Comparison of ENCODE assay signal across 15 mouse cellular contexts in genomic region chr4:107249471-107249870, GRCm38 (mm10). TPM values are rescaled to one million over a fixed set of nuclear protein-coding genes. Genes with fewer than 3 reads are reported as not detected.
DNase-seq lines count a peak whose midpoint lies in the region; ATAC-seq lines count a peak whose summit lies in the region.
"Had no signal": no experiment of that assay in that cellular context is flagged by ENCODE, and none has a peak within 500 bp of the region (broad histone marks: within the 10 kb centered on the region; RNA-seq: fewer than 3 reads in every experiment).

No protein-coding gene starts in this region.

- no peak for ATAC-seq in heart, embryonic 15.5 days (replicated peaks; ENCODE audit: insufficient number of reproducible peaks, insufficient read depth, low FRiP score, low read depth)

- no peaks in the 10 kb centered on the region for H3K36me3 ChIP-seq in heart, embryonic 15.5 days

- H3K4me2 ChIP-seq in heart, embryonic 15.5 days: no peak overlapping the region

- peak; percentile 14 for DNase-seq in cerebellum, adult 11-12 months
- DNase-seq in cerebellum, adult 9-10 months: no peak
- no peak for DNase-seq in heart, postnatal 10 days
- peak; percentile 47 to 55 for DNase-seq in right cerebral cortex, postnatal 10 days (ENCODE audit: low spot score in 2 of 2)
- no peak for DNase-seq in right cerebral cortex, postnatal 14 days
- no peak for DNase-seq in spleen, postnatal 10 days (ENCODE audit: low spot score in 2 of 2)
- no peak for DNase-seq in ovary, adult 18-20 months (ENCODE audit: low spot score)
- DNase-seq: adrenal gland, postnatal 10 days; cerebellum, postnatal 25 days had no signal

- H3K9me3 ChIP-seq in heart, embryonic 15.5 days (replicated peaks): no peaks in the 10 kb centered on the region

- WGBS in heart, embryonic 15.5 days: 24% methylated on average over 2 of the region's 2 CpGs

- no peak overlapping the region for H3K4me3 ChIP-seq in heart, embryonic 15.5 days

- no peak overlapping the region for H3K9ac ChIP-seq in heart, embryonic 15.5 days

- no peaks in the 10 kb centered on the region for H3K27me3 ChIP-seq in heart, embryonic 15.5 days

- H3K27ac ChIP-seq in heart, embryonic 15.5 days: 0 out of 2 replicates have a peak overlapping the region, but pooled peaks have one; percentile 32

- intact Hi-C loops in heart, postnatal 10 days (cut with DNase I): no loop called here

- peaks cover 67% of the 10 kb centered on the region for H3K4me1 ChIP-seq in heart, embryonic 15.5 days (replicated peaks)

RNA-seq across cellular contexts. Expression of gene Lrrc42, which starts 3.9 kb away (rescaled TPM):
- polyA plus RNA-seq in heart, embryonic 15.5 days (2015; fragmentation: Nextera tagmentation; extraction: Ambion mirVana): 38.8 and 50.1 TPM in 2 replicates
- total RNA-seq in heart, postnatal 10 days (2021): 10 to 100 TPM; 16.4 to 21.6 TPM

RNA-seq across cellular contexts. Expression of gene Hspb11, which starts 3.9 kb away (rescaled TPM):
- 26.9 and 40.2 TPM in 2 replicates for polyA plus RNA-seq in heart, embryonic 15.5 days (2015; fragmentation: Nextera tagmentation; extraction: Ambion mirVana)
- total RNA-seq in heart, postnatal 10 days (2021): 10 to 100 TPM; 16.3 to 16.8 TPM

RNA-seq across cellular contexts. Expression of gene Ldlrad1, which starts 40.5 kb away (rescaled TPM):
- polyA plus RNA-seq in heart, embryonic 15.5 days (2015; fragmentation: Nextera tagmentation; extraction: Ambion mirVana): not detected in 2 replicates
- not detected for total RNA-seq in heart, postnatal 10 days (2021)
- total RNA-seq: liver, adult 2 months had no signal
- polyA plus RNA-seq: intestine, embryonic 14.5 days; liver, adult 2 months had no signal

RNA-seq across cellular contexts. Expression of gene Dio1, which starts 57.5 kb away (rescaled TPM):
- 0.51 TPM in 1 of 2 replicates, not detected in the other for polyA plus RNA-seq in heart, embryonic 15.5 days (2015; fragmentation: Nextera tagmentation; extraction: Ambion mirVana)
- not detected for total RNA-seq in heart, postnatal 10 days (2021)
- total RNA-seq: layer of hippocampus, postnatal 14 days had no signal
- polyA plus RNA-seq: frontal cortex, adult 2 months; urinary bladder, adult 2 months had no signal

Comparison
In these comparisons a context has a peak if more than half of its experiments do, and no peak if none do; other contexts are left out.
1. DNase-seq: peak in cerebellum, adult 11-12 months (single experiment) and right cerebral cortex, postnatal 10 days (2 of 2); none in cerebellum, adult 9-10 months (single experiment), heart, postnatal 10 days (0 of 2), right cerebral cortex, postnatal 14 days (single experiment), spleen, postnatal 10 days (0 of 2) and ovary, adult 18-20 months (single experiment).